Mouse (Mus musculus): ENCODE measurements around the gene Kcnc3.

Kcnc3 gene

DNA sequence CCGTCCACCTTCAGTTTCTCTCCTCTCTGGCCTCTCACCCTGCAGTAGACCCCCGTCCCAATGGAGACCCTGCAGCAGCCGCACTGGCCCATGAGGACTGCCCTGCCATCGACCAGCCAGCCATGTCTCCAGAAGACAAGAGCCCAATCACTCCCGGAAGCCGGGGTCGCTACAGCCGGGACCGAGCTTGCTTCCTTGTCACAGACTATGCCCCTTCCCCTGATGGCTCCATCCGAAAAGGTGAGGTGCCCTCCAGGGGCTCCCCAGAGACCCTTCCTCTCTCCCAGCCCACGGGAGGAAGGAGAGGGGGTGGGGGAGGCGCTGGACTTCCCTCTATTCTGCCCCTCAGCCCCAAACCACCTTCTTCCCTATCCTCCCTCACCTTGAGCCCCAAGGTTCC is 7.9 kb downstream of the Kcnc3 start:
- no peak for DNase-seq

DNA sequence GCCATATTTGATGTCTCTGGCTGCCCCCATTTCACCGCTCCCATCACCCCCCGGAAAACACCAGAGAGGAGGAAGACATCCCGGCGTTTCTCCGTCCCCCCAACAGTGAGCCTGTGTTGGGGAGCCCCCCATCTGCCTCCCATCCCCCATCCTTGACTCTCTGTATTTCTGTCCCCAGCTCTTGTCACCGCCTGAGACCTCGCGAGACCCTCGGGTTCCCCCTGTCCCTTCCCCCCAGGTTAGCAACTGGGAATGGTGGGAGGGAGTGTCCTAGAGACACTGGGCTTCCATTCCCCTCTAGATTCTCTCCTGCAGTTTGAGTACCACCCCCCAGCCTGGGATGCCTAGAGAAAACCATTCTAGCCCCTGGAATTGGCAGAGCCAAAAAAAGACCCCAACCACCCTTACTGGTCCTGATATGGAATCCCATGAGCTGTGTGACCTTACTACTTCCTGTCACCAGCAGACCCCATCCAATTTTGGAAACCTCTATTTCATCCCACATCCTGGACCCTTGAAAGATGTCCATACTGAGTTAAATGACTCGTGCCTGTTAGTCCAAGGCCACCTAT is 10.3 kb downstream of the Kcnc3 start:
- no peak for DNase-seq

- DNase-seq, result no peak
Measured at GRCm38 (mm10) chr7:44601646-44602045, 11.2 kb downstream of the Kcnc3 start.

GRCm38 (mm10) chr7:44602443-44602842 is 12.0 kb downstream of the Kcnc3 start:
- peak; percentile 72 for DNase-seq

DNA sequence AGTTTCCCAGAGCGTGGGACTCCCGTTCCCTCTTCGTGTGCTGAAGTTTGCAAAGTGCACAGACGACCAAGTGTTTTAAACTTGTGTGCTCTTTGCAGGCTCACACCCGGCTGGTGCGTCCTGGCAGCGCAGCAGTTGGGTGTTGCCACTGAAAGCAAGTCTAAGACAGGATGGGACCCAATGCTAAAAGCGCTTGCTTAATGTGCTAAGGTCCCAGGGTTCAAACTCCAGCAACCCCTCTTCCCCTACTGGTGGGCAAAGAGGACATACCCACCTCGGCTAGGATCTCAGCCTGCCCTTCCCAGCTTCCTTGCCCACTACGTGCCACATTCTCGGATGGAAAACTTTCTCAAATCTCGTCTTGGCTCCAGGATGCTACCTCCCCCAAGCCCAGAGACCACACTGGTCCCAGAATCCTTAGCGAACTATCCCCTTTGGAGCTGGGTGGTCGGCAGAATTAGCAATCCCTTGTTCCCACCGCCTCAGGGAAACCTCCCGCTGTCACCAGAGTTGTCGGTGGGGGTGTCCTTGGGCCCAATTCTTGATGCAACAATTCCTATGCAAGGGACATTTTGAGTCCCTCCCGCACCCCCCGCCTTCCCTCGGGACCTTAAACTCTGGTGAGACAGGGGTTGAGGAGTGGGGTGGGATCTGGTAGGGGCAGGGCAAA is 12.9 kb downstream of the Kcnc3 start:
- no peak for DNase-seq

DNA sequence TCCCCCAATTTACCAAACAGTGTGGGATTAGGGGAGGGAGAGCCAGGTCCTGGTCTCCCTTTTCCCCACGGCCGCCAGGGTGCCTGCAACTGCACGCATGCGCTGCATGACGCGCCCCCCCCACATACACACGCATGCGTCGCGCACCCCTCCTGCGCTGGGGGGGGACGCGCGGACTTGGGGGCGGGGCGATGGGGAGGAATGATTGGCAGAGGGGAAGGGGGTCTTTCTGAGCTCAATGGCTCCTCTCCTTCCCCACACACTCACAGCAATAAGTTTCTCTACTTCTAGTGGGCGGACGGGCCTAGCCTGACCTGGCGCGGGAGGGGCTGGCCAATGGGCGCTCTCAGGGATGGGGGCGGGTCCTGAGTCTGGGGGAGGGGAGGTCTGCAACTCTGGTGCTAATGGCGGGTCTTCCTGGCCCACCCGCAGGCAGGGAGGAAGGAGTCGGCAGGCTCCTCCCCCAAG is 13.7 kb downstream of the Kcnc3 start:
- no peak for DNase-seq

- DNase-seq, result no peak
Measured at GRCm38 (mm10) chr7:44604619-44605018, 14.2 kb downstream of the Kcnc3 start.

GRCm38 (mm10) chr7:44605436-44605835 is 15.0 kb downstream of the Kcnc3 start:
- DNase-seq, result no peak

- peak; percentile 50 for DNase-seq
Measured at GRCm38 (mm10) chr7:44606171-44606901, 15.9 kb downstream of the Kcnc3 start.

DNA sequence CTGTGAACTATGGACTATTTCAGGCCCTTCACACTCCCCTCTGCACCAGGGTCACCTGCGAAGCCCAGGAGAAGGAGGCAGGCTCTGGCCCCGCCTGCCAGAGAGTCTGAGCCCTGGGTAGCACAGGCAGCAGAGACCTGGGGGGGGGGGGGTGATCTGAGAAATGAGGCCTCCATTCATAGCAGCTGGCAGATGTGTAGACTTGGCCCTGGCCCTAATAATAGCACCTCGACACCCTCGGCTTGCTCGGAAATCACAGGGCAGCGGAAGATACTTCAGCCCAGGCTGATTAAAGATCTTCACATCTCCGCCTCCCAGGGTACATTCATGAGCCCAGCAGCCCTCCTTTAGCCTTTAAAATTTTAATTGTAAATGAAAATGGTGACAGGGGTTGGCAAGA is 21.7 kb downstream of the Kcnc3 start:
- DNase-seq, result no peak

GRCm38 (mm10) chr7:44614041-44614688 is 23.7 kb downstream of the Kcnc3 start:
- no peak for DNase-seq

DNA sequence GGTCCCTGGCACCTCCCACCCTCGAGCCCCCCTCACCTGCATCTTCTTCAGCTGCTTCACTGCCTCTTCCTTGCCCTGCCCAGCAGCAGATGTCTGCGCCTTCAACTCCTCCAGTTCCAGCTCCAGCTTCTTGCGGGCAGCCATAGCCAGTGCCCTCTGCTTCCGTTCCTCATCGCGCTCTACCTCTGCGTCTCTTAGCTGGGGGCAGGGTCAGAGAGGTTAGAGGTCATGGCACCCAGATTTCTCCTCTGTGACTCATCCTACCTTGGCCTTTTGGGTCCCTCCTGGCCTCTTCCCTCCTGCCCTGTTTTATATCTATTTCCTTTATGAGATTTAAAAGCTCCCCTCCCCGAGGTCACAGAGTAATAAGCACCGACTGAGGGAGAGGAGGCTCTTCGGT is 24.8 kb downstream of the Kcnc3 start:
- no peak for DNase-seq

DNA sequence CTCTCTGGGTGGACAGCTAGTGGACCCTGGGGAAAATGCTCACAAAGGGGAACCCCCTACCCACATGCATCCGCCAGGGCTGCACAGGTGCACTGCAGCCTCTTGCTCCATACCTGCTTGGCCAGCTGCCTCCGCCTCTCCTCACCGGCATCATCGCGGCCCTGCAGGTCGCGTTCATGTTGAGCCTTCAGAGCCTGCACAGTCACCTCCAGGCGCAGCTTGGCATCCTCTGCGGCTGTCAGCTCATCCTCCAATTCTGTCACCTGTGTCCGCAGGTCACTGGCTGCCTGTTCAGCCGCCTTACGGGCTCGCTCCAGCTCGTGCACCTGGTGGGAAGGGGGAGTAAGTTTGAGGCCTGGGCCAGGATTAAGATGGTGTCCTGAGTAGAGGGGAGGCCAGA is 25.5 kb downstream of the Kcnc3 start:
- no peak for DNase-seq

DNA sequence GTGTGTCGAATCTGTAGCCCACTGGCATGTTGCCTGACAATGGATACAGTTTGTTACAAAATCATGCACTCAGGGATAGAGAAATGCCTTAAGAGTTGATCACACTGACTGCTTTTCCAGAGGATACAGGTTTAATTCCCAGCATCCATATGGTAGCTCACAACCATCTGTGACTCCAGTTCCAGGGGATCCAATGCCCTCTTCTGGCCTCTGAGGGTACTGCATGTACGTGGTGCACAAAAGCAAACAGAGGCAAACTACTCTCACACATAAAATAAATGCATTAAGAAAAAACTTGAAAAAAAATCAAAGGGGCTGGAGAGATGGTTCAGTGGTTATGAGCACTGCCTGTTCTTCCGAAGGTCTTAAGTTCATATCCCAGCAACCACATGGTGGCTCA is 26.6 kb downstream of the Kcnc3 start:
- no peak for DNase-seq

- no peak for DNase-seq
Measured at GRCm38 (mm10) chr7:44623714-44624542, 33.5 kb downstream of the Kcnc3 start.

DNA sequence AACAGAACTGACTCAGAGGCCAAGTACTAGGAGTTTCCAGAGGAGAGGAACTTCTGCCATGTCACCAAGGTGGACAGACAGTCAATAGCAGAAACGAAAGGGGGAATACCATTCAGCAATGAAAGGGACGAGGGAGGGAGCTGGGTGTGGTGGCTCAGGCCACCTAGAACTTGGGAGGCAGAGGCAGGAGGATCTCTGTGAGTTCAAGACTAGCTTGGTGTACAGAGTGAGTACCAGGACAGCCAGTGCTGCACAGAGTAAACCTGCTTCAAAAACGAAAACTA is 34.0 kb downstream of the Kcnc3 start:
- no peak for DNase-seq

GRCm38 (mm10) chr7:44624828-44625227 is 34.4 kb downstream of the Kcnc3 start:
- no peak for DNase-seq

GRCm38 (mm10) chr7:44625241-44626067 is 35.0 kb downstream of the Kcnc3 start:
- no peak for DNase-seq

GRCm38 (mm10) chr7:44626068-44626385 is 35.6 kb downstream of the Kcnc3 start:
- no peak for DNase-seq

GRCm38 (mm10) chr7:44626966-44627365 is 36.5 kb downstream of the Kcnc3 start:
- no peak for DNase-seq

GRCm38 (mm10) chr7:44628402-44629034 is 38.1 kb downstream of the Kcnc3 start:
- DNase-seq, result no peak

DNA sequence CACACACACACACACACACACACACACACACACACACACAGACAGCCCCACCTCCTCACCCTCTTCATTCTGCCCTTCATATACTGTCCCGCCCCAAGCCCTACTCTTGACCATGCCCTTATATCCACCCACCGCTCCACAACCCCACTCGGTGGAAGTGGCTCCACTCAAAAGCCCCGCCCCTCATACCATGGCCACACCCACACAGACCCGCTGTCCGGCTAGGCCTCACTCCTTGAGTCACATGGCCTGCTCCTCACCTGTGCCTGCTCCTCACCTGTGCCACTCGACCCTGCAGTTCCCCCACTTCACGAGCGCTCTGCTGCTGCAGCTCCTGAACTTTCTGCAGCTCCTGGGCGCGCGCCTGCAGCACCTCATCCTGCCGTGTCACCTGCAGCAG is 40.0 kb downstream of the Kcnc3 start:
- DNase-seq, result no peak
